Mouse (Mus musculus): ENCODE measurements around the gene Glis3.

Glis3 gene

DNA sequence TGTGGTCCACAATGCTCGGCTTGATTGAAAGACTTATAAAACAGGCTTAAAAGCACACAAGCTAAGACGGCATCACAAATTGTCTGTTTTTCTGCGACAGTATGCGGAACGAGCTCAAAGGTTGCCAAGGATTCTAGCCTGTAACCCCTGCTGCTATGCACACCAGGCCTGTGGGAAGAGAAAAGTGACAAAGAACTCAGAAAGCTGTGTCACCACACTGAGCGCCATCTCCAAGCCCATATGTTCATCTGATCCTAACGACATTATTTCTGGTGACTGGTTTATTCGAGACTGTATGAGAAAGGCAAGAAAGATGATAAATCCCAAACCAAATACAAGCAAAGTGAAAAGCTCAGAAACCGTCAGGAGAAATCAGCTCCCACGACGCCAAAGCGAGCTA is 144.9 kb downstream of the Glis3 start:
- in situ Hi-C loops (cut with MseI, MboI) = loop anchor here in 1 of 2 experiments (25.0 kb wide), 1 partner anchor 202 kb away; no protein-coding TSS in a partner anchor

DNA sequence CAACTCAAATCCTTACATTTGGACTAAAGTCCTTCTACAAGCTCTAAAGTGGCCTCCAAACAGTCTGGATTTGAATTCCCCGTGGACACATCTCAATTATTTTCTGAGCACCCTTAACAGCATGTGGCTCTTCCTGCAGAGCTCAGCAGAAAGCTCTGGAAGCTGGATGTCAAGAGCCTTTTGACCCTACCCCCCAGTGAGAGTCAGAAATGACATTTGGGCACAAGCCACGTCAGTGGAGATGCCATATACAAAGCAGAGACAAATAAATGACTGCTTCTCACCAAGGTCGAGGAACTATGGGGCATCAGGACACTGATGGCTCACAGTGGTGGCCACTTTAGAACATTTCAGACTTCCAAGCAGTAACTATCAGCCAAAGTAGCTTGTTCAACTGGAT is 146.3 kb downstream of the Glis3 start:
- in situ Hi-C loops (cut with MseI, MboI) = loop anchor here in 1 of 2 experiments (25.0 kb wide), 1 partner anchor 204 kb away; no protein-coding TSS in a partner anchor

DNA sequence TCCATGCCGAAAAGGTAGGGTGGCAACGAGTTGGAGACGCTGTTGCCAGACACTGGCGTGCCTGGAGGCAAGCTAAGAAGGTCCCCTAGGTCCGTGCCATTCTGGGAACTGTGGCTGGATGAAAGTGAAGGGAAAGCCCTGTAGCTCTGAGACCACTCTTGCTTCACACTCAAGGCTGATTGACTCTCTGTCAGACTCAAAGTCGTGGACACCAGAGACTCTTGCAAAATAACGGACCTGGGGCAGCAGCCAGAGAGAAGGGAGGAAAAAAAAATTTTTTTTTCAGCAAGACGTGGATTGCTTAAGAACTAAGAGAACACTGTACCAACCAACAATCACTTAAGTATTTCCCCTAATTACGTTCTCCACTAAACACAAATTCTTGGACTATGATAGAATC is 148.1 kb downstream of the Glis3 start:
- in situ Hi-C loops (cut with MseI, MboI) = loop anchor here in 1 of 2 experiments (25.0 kb wide), 1 partner anchor 206 kb away; no protein-coding TSS in a partner anchor

DNA sequence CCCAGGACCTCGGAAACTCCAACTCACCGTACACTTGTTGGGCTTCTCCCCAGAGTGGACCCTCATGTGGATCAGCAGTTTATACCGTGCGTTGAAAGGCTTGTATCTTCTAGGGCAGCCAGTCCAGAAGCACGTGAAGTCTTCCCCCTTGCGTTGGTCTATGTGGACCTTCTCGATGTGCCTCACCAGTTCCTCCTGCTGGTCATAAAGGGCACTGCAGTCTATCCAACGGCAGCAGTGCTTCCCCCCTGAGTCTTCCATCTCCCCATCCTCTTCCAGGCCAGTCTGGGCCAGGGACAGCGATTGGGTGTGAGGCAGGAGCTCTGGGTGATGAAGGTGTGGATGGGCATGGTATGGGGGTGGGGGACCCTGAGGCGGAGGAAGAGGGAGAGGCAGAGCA is 149.0 kb downstream of the Glis3 start:
- in situ Hi-C loops (cut with MseI, MboI) = loop anchor here in 1 of 2 experiments (25.0 kb wide), 1 partner anchor 206 kb away; no protein-coding TSS in a partner anchor

DNA sequence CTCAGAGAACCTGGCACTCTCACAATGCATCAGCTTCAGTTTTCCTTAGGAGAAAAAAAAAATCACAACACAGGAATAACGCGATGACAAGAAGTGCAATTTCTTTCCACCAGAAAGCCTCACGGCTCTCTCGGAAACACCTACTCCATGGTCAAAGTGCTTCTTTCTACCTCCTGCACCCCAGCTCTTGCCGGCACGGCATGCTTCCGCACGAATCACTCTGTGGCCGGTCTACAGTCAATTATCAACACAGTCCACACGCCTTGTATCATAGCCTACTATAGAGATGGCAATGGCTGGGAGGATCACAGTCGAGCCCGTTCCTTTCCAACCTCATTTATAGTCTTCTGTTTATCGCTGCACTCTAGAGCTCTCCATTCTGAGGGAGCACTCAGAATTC is 150.9 kb downstream of the Glis3 start:
- in situ Hi-C loops (cut with MseI, MboI) = loop anchor here in 1 of 2 experiments (10.0 to 25.0 kb wide), 2 partner anchors 208 to 364 kb away; no protein-coding TSS in a partner anchor

DNA sequence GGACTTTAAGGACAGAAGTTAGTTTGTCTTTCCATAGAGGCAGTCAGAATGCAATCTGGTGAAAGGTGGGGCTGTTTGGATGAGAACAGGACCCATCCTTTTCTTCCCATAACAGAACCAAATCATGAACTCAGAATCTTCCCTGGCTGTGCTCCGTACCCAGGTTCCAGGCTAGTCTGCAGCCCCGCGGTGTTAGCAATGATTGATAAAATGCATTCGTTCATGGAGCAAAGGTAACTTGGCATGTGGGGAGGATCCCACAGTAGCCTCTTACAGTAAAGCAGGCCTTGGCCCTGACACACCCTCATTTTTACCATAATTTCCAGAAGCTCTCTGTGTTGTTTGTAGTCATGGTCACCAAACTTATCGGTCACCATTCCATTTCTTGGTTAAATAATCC is 152.4 kb downstream of the Glis3 start:
- in situ Hi-C loops (cut with MseI, MboI) = loop anchor here in 1 of 2 experiments (10.0 to 25.0 kb wide), 2 partner anchors 210 to 363 kb away; no protein-coding TSS in a partner anchor

DNA sequence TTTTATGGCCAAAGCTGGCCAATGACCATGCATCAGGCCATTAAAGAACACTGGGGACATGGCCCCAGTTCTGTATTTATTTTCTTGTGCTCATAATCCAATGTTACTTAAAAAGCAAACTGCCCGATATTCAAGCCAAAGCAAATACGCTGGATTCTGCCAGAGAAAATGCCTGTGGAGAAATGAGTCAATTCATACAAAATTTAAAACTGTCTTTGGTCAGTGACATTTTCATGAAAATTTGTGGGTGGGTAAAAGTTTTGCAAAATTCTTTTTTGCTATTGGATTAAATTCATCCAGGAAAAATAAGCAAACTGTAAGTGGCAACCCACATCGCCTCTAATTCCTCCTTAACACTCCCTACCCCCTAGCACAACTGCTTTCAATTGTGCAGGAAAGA is 154.5 kb downstream of the Glis3 start:
- in situ Hi-C loops (cut with MseI, MboI) = loop anchor here in 1 of 2 experiments (10.0 to 25.0 kb wide), 2 partner anchors 212 to 361 kb away; no protein-coding TSS in a partner anchor

DNA sequence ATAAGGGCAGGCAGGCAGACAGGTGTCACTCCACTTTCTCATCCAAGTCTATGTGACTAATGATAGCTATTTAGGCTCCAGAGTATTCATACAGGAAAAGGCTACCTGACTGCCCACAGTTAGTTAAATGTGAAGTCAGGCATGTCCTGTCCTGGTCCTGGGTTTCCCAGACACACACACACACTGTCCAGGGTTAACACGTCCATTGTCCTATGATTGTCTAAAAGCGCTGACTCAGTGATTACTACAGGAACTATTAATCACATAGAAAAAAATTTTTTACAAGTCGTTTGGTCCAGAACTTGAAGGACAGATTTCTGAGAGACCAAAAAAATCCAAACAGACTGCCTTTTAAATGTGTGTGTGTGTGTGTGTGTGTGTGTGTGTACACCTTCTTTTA is 157.6 kb downstream of the Glis3 start:
- in situ Hi-C loops (cut with MseI, MboI) = loop anchor here in 1 of 2 experiments (10.0 kb wide), 1 partner anchor 357 kb away; no protein-coding TSS in a partner anchor

DNA sequence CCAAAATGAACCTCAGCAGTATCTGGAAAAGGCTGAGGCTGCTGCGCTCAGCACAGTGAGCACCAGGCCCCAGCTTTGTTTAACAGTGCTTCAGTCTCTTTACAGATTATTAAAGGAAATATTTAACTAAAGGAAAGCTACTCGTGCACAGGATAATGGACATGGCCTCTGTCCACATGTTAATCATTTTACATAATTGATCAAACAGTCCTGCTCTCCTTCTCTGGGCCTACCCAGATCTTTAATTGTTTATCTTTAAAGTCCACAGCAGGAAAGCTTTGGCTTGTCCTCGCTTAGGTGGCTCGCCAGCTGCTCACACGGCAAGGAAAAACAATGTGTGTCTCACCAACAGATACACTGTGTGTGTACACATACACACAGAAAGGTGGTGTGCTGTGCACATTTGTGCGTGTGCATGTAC is 159.1 kb downstream of the Glis3 start:
- in situ Hi-C loops (cut with MseI, MboI) = loop anchor here in 1 of 2 experiments (10.0 kb wide), 1 partner anchor 356 kb away; no protein-coding TSS in a partner anchor

DNA sequence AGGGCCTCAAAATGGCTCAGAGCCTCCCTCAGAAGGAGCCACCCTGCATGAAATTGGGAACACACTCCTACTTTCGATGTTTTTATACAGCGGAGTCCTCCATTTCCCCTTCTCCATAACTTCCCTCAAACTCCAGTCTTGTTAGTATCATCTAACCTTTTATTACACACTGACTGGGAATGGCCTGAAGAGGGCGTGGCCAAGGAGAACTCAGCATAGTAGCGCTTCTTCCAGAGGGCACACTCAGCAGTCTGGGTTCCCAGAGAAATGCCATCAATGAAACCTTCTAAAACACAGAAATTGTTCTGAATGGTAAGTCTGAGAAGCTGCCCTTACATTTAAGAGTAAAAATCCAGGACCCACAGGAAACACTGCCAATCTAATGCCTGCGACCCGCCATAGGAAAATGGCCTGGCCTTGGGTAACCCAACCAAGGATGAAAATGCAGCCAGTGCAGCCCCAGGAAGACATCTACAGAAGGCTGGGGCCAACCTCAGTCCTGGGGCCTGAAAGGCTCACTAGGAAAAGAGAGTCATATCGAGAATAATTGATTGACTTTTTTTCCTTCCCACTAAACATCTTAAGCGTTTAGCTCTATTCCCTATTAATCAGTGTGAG is 159.6 kb downstream of the Glis3 start:
- in situ Hi-C loops (cut with MseI, MboI) = loop anchor here in 1 of 2 experiments (10.0 kb wide), 1 partner anchor 355 kb away; no protein-coding TSS in a partner anchor

DNA sequence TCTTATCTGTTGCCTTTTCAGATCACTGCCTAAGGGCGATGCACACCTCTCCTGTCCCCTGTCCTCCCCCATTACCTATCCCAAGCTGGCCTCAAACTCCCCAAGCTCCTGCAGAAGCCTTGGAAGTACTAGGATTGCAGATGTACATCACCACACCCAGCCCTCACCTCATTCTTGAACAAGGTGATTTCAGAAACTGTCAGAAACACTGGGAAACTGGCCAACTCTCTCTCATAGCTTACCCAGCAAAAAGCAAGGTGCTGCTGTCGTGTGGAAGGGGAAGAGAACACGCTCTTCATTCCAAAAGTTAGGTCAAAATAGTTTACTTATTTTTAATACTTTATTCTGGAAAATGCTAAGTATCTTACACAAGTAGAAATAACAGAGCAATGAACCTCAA is 160.6 kb downstream of the Glis3 start:
- in situ Hi-C loops (cut with MseI, MboI) = loop anchor here in 1 of 2 experiments (10.0 kb wide), 1 partner anchor 354 kb away; no protein-coding TSS in a partner anchor

DNA sequence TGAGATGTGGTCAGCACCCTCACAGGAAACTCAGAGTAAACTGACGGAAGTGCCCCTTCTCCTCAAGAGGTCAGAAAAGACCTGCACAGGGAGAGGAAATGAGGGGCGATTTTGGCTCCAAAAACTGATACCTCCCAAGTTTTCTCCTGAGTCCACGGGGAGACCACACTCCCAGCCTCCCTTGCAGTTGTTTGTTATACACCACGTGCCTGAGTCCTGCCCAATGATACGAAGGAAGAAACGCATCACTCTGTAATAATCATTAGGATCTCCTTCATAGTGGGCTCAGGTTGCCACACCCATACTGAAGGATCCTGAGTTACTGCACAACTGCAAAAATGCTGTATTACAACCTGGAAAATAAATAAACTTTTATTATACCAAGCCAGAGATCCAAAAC is 161.0 kb downstream of the Glis3 start:
- in situ Hi-C loops (cut with MseI, MboI) = loop anchor here in 1 of 2 experiments (10.0 kb wide), 1 partner anchor 354 kb away; no protein-coding TSS in a partner anchor

DNA sequence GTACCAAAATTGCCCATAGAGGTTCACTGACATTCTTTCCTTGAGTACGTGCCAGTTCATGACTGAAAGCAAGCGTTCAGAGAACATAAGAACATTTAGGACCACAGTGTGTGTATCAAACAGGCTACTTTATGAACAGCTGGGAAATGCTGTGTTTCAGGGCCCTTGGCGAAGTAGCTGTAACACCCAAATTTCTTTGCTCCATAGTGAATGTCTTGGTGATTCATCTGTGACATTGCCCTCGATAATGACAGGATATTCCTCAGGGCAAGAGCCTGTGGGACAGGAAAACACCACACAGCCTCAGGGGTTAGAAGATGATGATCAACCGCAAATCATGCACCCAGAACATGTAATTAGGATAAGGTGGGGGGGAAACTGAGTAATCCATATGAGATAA is 161.6 kb downstream of the Glis3 start:
- in situ Hi-C loops (cut with MseI, MboI) = loop anchor here in 1 of 2 experiments (10.0 kb wide), 1 partner anchor 353 kb away; no protein-coding TSS in a partner anchor

DNA sequence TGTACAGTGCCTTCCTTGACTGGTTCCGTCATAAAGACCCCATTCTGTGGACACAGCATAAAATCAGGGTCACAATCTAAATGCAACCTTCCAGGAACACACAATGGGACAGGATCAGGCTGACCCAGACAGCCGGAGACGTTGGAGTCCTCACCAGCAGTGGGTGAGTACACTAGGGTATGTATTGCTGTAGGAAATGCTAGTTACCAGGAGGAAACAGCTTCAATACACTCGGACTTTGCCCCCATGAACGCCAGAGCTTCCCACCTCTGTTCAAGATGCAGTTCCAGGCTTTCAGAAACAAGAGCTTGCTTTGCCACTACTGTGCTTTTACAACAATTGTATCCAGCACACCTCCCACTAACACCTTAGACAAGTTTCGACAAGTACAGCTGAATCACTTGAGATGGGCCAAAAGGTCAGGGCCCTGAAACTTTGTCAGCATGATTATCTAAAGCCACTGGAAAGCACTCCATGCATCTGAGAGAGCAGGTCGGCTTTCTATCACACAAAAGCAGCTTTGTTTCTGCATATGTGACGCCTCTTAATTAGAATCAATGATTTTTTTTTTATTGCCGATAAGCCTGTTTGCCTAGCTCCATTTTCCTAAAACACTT is 162.3 kb downstream of the Glis3 start:
- in situ Hi-C loops (cut with MseI, MboI) = loop anchor here in 1 of 2 experiments (10.0 kb wide), 1 partner anchor 353 kb away; no protein-coding TSS in a partner anchor

DNA sequence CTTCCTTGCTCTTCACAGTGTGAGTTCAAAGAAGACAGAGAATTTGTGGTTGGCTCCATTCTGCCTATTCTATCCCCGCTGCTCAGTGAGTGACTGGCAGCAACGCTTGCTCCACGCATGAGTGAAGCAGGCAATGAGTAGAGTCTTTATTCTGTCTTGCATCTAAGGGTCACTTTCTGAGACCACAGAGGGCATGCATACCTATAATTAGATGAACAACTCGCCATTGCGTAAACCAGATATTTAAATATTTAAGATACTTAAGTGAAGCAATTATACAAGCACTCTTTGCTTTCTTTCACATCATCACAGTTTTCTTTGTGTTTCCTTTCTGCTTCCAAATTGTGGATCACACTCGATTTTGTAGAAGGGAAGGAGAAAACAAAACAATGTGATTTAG is 163.4 kb downstream of the Glis3 start:
- in situ Hi-C loops (cut with MseI, MboI) = loop anchor here in 1 of 2 experiments (10.0 kb wide), 1 partner anchor 352 kb away; no protein-coding TSS in a partner anchor

DNA sequence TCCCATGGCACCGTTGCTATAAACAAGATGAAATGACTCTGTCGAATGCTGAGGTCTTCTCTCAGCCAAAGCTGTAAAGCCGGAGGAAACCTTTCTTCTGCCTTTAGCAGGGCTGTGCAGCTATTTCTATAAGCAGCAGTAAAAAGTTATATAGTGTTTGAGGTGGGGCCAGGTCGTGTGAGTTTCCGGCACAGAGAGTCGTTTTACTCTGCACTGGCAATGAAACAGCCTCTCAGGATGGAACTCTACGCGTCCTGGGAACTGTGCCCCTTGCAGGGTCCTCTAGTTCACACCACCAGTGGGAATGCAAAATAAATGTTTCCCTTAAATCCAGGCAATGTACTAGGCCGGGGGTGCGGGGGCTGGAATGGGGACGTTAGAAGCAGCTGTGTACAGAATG is 167.4 kb downstream of the Glis3 start:
- in situ Hi-C loops (cut with MseI, MboI) = loop anchor here in 1 of 2 experiments (10.0 kb wide), 1 partner anchor 348 kb away; no protein-coding TSS in a partner anchor

DNA sequence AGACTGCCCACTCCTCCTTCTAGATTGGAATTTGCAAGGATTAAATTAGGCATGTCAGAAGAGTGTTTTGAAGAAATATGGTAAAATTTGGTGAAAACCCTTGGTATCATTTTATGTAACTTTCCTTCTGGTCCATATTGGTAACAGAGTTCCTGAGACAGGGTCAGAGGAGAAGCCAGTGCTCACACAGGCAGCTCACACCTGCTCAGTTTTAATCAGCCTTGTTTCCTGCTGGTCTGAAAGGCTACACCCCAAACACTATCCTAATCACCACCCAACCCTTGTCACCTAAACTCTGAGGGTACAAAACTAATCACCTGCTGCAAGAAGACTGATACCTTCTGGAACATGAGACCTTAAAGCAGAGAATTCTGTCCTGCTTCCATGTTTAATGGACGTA is 168.0 kb downstream of the Glis3 start:
- in situ Hi-C loops (cut with MseI, MboI) = loop anchor here in 1 of 2 experiments (10.0 kb wide), 1 partner anchor 347 kb away; no protein-coding TSS in a partner anchor

DNA sequence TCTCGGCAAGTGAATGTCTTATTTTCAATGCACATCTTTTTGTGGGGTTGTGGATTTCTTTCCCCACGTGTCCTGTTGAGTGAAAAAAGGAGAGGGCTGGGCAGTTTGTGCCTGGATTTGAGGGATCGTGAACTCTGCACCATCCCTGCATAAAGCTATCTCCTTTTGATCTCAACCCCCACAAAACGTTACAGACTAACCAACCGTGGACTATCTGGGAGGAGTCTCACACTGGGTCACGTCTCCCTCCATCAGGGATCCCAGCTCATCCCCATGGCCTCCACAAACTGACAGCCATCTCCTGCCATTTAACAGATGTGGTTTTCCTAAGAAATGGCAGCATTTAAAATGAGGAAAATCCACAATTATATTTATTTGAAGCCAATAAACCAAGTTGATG is 174.5 kb downstream of the Glis3 start:
- in situ Hi-C loops (cut with MseI, MboI) = no loop called here

DNA sequence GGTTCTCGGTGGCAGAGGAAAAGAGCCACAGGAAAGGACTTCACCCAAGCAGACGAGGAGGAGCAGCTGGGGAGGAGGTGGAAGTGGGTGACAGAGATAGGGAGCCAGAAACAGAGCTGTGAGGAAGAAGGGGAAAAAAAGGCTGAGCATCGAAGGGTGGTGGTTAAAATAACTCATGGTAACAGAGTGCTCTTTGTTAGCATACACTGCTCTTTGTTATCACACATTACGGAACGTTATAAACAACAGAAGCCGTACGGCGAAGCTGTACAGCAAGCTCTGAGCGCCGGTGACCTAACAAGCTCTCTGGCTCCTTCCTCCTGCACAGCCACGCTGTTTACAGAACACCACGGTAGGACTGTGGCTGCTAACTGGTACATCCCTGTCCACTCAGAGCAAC is 176.9 kb downstream of the Glis3 start:
- in situ Hi-C loops (cut with MseI, MboI) = no loop called here

DNA sequence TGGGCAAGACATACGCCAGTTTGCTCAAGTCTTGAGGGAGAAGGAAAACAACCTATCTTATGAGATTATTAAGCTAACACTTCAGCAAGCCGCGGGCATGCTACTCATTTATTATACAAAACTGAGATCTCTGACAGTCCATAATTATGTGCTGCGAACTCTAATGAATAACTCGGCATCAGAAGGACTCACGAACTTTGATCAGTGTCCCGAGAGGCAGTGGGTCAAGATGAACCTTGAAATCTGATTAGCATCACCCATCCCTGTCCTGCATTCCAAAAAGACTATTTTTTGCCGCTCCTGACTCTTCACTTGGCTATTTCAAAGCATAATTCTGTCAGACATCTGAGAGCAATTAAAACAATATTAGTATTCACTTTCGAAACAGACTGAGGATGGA is 178.9 kb downstream of the Glis3 start:
- in situ Hi-C loops (cut with MseI, MboI) = no loop called here

DNA sequence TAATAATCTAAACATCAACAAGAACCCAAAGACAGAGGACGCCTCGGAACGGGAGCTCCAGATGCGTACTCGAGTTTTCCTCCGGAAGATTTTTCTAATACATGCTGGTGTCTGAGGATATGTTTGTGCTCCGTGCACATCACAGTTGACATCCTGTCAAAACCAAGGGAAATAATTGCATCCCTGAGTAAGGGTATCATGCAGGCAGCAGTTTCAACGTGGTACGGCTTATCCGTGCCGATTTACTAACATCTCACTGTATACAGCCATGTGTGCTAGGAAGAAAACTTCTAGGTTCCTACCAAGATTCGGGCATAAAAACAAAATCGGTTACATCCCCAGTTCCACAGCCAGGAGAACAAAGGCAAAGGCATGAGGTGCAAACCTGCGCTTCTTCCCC is 179.4 kb downstream of the Glis3 start:
- in situ Hi-C loops (cut with MseI, MboI) = no loop called here

DNA sequence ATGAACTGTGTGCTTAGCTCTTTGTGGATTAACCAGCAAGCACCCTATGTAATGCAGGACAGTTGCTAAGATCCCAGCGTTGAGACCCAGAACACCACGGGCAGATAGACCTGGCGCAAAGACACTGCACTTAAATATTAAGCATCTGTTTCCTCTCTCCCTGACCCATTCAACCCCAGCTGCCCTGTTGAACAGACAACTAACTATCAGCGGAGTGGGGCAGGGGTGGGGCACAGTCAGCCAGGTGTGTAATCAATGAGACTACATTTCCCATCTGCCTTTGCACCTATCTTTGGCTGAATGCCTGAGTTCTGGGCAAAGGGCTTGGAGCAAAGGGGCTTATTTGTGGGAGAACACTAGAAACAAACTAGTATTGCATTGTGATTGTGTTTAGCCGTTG is 180.1 kb downstream of the Glis3 start:
- in situ Hi-C loops (cut with MseI, MboI) = no loop called here
